Mouse (Mus musculus): Measurements from ENCODE around the gene Abhd2.
A peak's percentile ranks its signal among the peaks of the same experiment; 100 is the strongest.

Gene Abhd2

GRCm38 (mm10) chr7:79272789-79273718, at the start of gene Abhd2:
Gene Abhd2 (plus strand): TSS chr7:79273199.
- peak; percentile 100 for DNase-seq

GRCm38 (mm10) chr7:79225477-79225876, 47.5 kb upstream of the Abhd2 start:
- DNase-seq, result no peak

- no peak for DNase-seq
Observed at GRCm38 (mm10) chr7:79226172-79226571, 46.8 kb upstream of the Abhd2 start.

GRCm38 (mm10) chr7:79226834-79227486, 46.0 kb upstream of the Abhd2 start:
- DNase-seq, result no peak

GRCm38 (mm10) chr7:79228471-79228870, 44.5 kb upstream of the Abhd2 start:
- peak; percentile 84 for DNase-seq

GRCm38 (mm10) chr7:79231577-79231976, 41.4 kb upstream of the Abhd2 start:
- DNase-seq, result no peak

DNA sequence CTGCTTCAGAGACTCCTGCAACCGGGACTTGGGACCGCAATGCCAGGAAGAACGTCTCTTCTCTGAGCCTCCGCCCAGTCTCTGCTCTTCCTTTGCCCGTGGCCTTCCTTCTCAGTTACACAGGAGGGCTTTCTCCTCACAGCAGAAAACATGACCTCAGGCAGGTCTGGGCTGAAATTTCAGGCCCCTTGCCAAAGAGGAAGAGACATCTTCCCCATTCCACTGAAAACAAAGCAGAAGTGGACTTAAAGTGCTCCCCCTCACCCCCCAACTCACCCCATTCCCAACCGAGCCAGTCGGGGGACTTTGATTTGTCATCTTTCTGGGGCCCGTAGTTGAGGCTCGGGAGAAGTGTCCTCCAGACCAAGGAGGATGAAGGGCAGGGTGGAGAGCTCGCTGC, 41.0 kb upstream of the Abhd2 start:
- DNase-seq, result no peak

DNA sequence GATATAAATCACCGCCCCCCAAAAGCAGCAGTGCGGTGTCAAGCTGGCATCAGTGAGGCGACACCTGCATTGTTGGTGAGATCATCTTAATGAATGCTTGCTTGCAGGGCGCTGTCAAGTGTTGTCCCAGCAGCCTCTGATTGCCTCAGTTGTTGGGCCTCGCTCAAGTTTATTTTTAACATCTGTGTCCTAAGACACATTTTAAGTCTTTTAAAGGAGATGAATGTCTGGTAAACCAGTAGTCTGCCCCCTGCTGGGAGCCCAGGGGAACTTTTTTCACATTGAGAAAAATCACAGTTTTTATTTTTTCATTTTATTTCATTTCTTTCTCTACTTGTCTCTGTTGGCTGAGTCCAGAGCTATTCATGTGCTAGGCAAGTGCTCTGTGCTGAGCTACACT, 34.3 kb upstream of the Abhd2 start:
- DNase-seq, result no peak

GRCm38 (mm10) chr7:79241931-79242625, 30.9 kb upstream of the Abhd2 start:
- DNase-seq, result no peak

GRCm38 (mm10) chr7:79243236-79243635, 29.8 kb upstream of the Abhd2 start:
- DNase-seq, result no peak

- peak; percentile 67 for DNase-seq
Observed at GRCm38 (mm10) chr7:79246039-79246670, 26.8 kb upstream of the Abhd2 start.

GRCm38 (mm10) chr7:79247408-79247807, 25.6 kb upstream of the Abhd2 start:
- no peak for DNase-seq

DNA sequence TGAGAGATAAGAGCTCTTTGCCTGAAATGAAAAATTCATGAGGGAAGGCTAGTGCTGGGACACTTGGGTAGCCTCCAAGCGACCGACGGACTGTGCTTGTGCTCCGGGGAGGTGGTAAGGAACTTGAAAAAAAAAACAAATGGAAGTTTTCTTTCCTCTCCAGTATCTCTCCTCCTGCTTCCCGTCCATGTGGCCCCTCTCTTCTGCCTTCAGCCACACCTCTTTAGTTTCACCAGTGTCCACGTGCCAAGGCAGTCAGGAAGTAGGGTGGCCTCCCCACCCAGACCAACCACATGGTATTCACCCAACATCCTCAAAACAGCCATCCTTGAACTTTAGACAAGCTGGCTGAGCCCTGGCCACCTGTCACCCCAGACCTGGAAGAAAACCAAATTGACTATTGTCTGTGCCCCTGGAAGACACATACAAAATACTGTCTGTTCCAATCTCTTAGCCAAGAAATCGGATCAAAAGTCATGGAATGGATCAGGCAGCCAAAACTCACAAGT, 25.1 kb upstream of the Abhd2 start:
- peak; percentile 67 for DNase-seq

DNA sequence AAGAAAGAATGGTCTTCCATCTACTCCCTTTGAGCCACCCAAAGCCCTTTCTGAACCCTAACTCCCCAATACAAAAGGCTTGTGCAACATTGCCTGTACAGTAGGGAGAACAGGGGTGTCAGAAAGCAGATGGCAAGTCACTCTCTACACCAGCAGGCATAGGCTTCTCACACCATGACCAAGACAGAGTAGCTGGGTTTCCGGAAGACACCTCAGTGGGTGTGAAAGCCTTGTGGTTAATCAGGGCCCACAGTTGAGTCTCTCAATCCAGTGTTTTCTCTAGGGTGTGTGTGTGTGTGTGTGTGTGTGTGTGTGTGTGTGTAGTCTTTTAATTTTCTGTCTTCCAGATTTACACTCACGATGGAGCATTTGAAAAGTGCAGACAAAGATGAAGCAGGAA, 23.4 kb upstream of the Abhd2 start:
- DNase-seq, result no peak

- DNase-seq, result no peak
Observed at GRCm38 (mm10) chr7:79254248-79254888, 18.6 kb upstream of the Abhd2 start.

DNA sequence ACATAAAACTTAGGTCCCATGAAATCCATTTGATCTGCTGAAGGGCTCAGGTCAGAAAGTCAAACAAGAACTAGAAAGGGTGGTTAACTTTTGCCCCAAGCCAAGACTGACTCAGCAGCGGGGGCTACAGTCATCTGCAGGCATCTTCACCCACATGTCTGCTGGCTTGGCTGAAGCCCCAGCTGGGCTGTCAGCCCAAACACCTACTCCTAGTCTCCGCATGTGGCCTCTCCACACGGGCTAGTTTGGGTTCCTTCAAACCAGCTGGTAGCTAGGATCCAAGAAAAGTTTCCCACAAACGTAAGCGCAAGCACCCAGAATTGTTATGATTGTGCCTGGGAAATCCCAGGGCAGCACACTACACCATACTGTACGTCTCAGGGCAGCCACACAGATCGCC, 17.6 kb upstream of the Abhd2 start:
- DNase-seq, result no peak

DNA sequence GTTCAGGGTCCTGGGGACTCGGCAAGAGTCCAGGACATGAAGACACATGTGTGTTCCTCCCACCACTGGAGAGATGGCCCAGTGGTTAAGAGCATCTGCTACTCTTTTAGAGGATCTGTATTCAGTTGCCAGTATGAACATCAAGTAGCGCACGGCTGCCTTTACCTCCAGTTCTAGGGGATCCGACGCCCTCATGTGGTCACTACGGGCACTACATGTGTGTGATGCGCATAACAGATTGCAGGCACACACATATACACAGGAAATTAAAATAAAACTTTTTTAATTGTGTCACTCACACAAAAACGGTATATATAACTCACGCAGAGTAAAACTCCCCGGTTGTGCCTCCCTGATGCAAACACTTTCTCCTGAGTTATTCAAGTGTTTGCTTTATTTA, 17.2 kb upstream of the Abhd2 start:
- DNase-seq, result no peak

DNA sequence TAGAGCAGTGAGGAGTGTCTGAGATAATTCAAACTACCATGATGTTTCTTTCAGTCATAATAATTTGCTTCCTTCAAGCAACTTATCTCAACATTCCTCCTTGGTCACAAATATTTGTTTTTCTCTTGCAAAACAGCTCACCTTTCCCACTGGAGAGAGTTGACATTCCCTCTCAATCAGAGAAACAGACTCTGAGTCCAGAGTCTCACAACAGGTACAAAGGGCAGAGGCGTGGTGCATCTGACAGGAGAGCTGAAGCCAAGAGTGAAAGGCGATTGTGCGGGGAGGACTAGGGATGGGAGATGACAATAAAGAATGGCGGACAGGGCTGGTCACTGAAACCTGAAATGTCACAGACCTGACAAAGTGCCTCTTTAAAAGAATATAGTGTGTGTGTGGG, 16.3 kb upstream of the Abhd2 start:
- DNase-seq, result peak; percentile 81

GRCm38 (mm10) chr7:79258981-79259542, 13.9 kb upstream of the Abhd2 start:
- no peak for DNase-seq

DNA sequence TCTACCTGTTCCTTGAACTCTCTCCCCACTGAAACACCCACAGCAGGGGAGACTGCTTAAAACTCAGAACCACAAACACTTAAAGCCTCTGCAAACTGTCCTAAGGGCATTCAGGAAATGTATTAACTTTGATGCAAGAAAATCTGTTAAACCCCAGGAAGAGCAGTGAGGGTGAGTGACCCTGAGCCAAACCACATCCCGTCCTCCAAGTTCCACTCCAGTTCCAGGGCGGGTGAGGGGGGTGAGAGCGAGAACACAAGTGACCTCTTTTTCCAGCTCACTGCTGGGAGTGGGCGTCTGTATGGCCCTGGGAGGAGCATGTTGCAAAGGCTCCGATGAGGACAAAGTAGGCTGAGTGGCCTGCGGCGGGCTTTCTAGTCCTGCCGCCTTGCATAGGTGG, 10.5 kb upstream of the Abhd2 start:
- peak; percentile 33 for DNase-seq

DNA sequence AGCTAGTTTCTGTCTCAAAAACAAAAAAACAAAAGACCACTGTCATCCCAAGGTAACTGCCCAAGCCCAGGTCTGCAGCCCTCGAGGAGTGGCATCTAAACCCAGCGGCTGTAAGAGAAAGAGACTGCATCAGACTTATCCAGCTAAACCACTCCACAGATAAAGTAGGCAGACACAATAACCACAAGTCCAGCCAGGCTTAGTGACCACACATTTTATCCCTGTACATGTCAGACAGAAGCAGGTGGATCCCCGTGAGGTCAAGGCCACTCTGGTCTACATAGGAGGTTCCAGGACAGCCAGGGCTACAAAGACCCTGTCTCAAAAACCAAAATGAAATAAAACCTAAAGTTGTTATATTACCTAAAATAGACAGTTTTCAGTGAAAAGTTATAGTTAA, 9.2 kb upstream of the Abhd2 start:
- no peak for DNase-seq

DNA sequence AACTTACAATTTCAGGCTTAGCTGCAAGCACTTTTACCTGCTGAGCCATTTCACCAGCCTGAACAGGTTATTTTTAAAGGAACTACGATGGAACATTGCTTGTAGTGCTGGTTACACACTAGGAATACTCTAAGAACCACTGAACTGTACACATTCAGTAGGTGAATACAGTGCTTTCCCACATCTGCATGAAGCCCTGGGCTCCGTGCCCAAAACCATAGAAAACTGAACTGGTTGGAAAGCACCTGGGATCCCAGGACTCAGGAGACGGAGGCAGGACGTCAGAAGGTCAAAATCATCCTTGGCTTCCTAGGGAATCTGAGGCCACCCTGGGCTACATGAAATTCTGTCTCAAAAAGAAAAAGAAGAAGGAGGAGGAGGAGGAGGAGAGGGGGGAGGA, 6.8 kb upstream of the Abhd2 start:
- peak; percentile 52 for DNase-seq
